Mouse (Mus musculus): ENCODE data around the gene Man2a1.

Man2a1 gene

DNA sequence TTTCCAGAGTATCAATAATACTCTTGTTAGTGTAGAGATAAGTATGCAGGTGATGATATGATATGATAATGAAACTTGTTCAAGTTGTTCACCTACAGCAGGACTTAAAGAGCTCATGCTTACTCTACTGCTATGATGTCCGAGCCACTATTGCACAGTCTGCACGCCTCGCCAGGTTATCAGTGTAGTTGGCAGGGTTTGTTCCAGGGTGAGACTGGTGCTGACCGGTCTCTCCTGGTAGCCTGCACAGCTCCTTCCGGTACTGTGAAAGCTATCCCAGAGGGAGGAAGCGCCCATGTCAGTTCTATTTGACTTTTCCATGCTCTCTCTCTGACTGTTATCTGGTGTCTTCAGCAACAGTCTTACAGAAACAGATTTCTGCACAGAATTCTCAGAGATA is 107.0 kb downstream of the Man2a1 start:
- DNase-seq (ENCODE audit: low spot score) = no peak

DNA sequence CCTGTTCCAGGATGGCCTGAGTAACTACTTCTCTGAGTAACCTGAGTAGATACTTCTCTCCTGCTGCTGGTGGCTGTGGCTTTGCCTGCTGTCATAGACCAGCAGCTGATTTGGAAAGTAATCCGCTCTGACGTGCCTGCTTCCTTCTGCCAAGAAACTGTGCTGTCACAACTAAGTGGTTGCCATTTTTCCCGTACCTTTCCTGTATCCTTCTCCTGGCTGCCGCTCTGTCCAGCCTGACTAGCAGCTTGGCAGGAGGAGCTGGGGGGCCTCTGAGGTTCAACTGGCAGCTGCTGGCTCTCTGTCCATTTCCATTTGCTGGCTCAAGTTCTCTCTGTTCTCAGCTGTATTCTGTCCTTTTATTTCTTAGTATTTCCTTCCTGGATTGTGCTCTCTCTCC is 115.8 kb downstream of the Man2a1 start:
- no peak for DNase-seq (ENCODE audit: low spot score)

GRCm38 (mm10) chr17:64719760-64720159 is 119.2 kb downstream of the Man2a1 start:
- DNase-seq (ENCODE audit: low spot score) = no peak

GRCm38 (mm10) chr17:64721112-64721511 is 120.6 kb downstream of the Man2a1 start:
- no peak for DNase-seq (ENCODE audit: low spot score)

- DNase-seq (ENCODE audit: low spot score) = no peak
Observed at GRCm38 (mm10) chr17:64723162-64723561, 122.6 kb downstream of the Man2a1 start.

GRCm38 (mm10) chr17:64725214-64725613 is 124.7 kb downstream of the Man2a1 start:
- DNase-seq (ENCODE audit: low spot score) = no peak

DNA sequence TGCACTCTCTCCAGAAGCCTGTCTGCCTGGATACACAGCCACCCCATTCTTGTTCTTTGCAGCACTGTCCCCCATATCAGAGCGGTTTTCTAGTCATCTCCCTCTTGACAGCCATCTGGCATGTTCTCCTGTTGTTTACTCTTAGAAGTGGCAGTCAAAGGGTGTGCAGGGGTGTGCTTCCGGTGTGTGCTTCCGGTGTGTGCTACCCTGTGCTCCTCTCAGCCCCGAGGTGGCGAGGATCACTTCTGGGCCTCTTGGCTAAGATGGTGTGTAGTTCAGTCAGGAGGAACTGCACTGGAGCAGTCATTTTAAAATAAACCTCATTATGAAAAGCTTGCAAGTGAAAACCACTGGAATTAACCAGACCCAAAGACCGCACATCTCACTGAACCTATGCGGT is 125.5 kb downstream of the Man2a1 start:
- peak; percentile 73 for DNase-seq (ENCODE audit: low spot score)

DNA sequence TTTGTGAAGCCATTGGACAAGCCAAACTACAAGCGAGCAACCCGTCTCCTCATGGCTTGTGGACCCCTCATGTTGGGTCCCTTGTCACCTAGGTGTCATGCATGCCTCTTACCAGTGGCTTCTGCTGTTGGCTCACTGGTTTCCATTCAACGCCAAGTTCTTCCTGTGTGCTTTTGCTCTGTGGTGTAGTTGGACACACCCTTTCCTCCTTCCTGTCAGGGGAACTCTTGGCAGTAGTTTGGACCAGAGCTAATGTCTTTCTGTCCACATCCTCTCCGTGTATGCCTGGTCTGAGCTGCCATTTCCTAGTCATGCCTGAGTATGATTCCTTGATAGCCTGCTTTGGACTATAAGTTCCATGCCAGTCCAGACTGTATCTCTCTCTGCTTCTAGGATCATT is 135.0 kb downstream of the Man2a1 start:
- DNase-seq (ENCODE audit: low spot score) = no peak

- no peak for DNase-seq (ENCODE audit: low spot score)
Observed at GRCm38 (mm10) chr17:64737918-64738317, 137.4 kb downstream of the Man2a1 start.

DNA sequence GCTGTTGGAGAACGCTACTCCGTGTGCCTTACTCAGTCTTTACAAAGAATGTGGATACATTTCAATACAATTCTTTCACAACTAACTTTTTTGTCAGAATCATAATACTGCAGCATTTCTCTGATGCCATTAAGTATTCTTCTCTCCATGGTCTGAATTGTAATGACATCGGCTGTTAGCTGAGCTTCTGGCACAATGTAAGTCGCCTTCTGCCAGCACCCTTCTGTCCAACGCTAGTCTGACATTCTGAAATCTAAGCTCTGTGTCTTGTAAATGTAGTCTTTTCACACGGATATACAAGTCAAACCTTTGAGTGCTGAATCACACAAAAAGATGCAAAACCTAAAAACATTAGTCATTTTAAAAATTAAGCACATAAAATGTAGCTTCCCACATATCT is 138.6 kb downstream of the Man2a1 start:
- DNase-seq (ENCODE audit: low spot score) = no peak

DNA sequence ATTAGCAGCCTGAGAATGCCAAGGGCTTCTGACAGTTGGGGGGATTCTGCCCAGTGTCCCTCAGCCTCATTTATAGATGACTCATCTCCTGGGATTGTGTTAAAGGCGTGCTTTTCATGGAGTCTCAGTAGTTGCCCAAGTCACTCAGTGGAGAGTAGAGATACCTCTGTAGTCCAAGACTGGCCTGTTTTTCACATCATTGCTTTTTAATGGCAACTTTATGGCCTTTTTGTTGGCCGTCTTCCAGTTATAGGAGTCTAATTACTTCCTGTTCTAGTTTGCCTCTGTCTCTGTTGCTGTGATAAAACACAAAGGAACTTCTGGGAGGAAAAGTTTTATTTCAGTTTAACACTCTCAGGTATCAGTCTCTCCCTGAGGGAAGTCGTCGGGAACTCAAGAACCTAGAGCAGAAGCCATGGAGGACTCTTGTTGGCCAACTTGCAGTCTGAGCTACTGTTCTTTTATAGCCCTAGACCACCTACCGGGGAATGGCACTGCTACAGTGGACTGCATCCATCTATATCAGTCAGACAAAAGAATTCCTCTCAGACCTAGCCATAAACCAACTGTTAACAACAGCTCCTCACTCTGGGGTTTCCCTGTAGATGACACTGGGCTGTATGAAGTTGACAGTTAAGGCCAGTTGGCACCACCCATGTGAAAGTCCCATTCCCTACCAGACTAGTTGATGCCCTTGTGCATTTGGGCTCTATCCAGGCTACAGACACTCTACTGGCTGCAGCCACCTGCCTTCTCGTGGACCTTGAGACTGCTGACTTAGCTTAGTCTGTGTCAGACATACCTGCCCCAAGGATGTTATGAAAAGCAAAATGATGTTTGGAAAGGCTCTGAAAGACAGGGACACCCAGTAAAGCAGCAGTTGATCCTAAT is 142.4 kb downstream of the Man2a1 start:
- no peak for DNase-seq (ENCODE audit: low spot score)

DNA sequence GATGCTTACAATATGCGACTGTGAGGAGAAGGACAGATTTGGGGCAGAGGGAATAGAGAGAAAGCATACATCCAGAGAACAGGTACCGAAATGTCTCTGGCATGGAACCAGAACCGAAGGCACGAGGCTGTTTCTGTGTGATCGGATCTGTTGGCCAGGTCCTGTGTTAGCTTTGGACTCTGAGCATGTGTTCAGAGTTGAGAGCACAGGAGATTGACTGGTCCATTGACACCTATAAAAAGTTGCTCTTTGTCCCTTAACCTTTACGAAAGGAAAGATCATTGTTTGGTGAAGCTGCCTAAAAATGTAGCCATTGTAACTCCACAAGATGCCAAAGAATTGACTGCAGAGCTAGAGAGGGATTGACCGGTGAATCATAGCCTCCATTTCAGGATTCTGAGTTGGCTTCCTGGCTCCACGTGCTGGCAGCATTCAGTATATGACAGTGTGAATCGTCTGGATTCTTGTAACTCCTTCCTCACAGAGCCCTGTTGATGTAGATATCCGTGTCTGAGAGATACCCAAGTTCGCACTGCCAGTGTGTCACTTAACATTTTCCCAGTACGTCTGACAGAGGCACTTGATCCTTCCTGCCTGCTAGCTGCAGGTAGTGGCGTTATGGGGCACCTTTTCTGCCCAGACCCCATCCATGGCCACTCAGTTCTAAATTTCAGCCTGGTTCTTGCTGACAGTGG is 143.2 kb downstream of the Man2a1 start:
- DNase-seq (ENCODE audit: low spot score) = no peak

DNA sequence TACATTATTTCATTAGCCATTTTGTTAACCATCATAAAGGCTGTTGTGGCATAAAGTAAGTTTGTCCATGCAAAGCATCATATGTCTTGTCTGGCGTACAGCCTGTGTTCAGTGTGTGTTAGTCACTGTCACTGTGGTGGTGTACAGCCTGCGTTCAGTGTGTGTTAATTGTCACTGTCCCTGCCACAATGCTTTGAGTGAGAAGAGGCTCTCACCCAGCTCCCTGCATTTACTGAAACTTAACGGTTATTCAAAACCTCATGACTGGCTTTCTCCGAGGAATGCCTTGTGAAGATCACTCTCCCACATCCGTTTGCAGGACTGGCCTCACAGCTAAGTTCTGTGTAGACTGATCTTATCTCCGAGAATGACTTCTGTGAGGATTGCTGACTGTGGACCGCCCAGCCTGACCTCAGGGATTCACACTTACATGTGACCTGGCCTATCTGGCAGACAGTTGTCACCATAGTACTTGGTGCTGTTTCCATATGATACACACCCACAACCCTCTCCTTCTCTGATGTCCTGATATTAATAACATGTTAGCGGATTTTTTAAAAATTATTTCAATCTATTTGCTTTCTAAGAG is 146.2 kb downstream of the Man2a1 start:
- DNase-seq (ENCODE audit: low spot score) = no peak

DNA sequence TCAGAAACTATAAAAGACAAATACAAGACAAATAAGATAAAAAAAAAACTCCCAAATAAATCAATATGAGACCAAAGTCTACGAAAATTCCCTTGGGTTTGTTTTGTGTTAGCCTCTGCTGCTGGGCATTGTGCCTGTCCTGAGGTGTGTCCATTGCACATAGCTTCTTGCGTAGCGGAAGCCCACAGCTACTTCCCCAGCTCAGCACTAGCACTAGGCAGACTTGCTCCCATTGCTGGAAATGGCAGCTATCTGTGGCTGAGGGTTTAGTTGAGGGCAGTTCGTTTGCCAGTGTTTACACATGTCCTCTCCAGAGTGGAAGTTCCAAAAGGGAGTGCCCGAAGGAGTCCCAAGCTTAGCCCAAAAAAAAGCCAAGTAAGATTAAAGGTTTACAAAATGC is 146.9 kb downstream of the Man2a1 start:
- DNase-seq (ENCODE audit: low spot score) = no peak

GRCm38 (mm10) chr17:64748131-64748530 is 147.6 kb downstream of the Man2a1 start:
- no peak for DNase-seq (ENCODE audit: low spot score)

- DNase-seq (ENCODE audit: low spot score) = no peak
Observed at GRCm38 (mm10) chr17:64749146-64749545, 148.6 kb downstream of the Man2a1 start.

- no peak for DNase-seq (ENCODE audit: low spot score)
Observed at GRCm38 (mm10) chr17:64751249-64751648, 150.7 kb downstream of the Man2a1 start.

DNA sequence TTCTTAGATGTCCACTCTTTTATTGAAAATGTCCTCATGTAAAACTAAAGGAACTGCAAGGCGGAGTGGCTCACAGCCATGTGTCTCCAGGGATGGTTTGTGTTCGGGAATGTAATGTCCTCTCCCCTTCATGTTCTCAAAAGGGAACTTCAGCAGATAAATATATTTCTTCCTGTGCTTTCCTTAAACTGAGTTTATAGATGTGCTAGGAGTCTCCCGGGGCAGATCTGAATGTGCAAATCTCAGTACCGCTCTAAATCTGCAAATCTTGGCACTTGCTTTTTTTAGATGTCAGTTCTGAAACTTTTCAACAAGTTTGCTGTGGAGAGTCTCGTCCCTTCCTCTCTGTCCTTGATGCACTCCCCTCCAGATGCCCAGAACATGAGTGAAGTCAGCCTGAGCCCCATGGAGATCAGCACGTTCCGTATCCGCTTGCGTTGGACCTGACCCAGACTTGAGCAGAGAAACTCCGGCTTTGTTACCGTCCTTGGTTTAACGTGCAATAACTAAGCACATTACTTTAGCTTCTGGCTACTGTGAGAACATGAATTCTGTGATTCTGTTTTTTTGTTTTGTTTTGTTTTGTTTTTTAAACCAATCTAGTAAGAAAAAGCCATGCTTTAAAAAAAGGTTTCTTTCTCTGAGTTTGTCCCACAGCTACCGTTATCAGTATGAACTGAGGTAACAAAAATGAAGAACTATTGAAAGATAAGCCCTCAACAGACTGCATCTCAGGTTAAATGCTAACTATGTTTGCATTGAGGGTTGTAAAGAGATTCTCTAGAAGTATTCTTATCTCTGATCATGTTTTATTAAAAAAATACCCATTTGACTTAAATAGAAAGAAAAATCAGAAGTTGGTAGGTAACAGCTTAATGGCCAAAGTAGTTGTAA is 151.8 kb downstream of the Man2a1 start:
- DNase-seq (ENCODE audit: low spot score) = no peak

- DNase-seq (ENCODE audit: low spot score) = no peak
Observed at GRCm38 (mm10) chr17:64753507-64753906, 153.0 kb downstream of the Man2a1 start.

- DNase-seq (ENCODE audit: low spot score) = peak; percentile 61
Observed at GRCm38 (mm10) chr17:64754142-64754863, 153.8 kb downstream of the Man2a1 start.

DNA sequence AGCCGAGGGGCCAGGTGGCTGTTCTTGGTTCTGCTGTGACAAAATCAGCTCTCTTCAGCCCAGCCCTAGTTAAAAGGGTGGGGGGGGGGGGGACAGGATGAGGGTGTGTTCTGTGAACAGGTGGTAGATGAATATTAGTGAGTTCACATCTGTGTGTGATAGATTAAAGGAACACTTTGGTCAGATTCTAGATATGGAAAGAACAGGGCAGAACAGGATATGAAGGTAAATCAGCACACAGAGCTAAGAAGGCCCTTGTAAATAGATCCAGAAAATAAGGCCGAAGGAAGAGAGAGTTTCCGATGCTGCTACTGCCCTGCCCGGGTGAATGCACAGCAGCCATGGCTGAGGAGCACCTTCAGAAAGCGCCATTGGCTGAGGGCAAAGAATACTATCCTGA is 154.7 kb downstream of the Man2a1 start:
- DNase-seq (ENCODE audit: low spot score) = no peak
